Mouse (Mus musculus) lung, adult 2 months (tissue): ENCODE results near the gene Hoxb8.

Experiments
- CTCF ChIP-seq: fragments of 200-500 bp; IDR thresholded peaks from 2 replicates; pipeline ENCODE4 v1.5.1; 2011; ENCODE audit warnings: mild to moderate bottlenecking, low read length, control low read depth; ENCODE audit not compliant: insufficient read depth
- POLR2A ChIP-seq: fragments of 200-500 bp; IDR thresholded peaks from 2 replicates; pipeline ENCODE4 v1.6.1; 2011; ENCODE audit warnings: low read depth, mild to moderate bottlenecking, control low read depth, low read length, borderline replicate concordance; ENCODE audit errors: extremely low read depth

DNA sequence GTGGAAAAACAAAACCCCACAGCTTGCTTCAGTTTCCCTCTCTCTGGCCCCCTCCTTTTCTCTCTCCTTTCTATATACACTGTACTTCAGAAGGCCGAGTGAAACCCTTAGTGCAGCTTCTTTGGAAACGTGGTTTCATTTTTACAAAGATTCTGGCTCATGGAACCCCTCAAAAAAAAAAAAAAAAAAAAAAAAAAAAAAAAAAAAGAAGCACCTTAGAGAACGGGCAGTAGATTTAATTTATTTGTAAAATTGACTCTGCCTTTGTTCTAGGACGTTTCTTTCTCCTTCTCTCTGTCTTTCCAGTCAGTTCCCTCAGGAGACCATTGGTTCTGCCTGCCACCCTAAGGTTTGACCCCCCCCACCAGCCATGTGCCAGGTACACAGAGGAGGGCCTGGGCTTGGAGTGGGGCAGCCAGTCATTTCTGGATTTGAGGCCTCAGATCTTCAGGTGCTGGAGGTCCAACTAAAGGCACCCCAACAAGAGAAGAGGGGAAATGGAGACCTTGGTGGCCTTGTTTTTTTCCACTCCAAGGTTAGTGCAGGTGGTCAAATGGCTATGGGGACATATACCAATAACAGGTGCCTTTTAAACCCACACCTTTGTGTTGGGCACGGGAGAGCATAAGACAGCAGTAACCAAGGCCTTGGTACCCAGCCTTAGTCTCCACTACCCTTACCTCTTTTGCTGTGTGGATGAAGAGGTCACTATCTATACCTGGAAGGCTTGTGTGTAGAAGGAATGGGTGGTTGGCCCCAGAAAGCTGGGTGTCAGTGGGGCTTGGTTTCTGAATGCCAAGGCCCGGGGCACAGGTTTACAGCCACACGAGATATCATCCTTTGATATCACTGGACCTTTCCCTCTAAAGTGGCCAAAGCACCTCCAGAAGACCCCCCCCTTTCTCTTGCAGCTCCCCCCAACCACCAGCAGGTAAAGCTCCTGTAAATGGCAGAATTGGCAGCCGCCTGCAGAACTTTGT is 1.0 kb upstream of the Hoxb8 start:
- TF ChIP-seq POLR2A (no peak), CTCF (no peak)
